Mouse (Mus musculus) liver, embryonic 12.5 days (tissue): ENCODE data around the gene Irf2. TPM values are rescaled to one million over a fixed set of nuclear protein-coding genes. Genes with fewer than 3 reads are reported as not detected.
"Not testable (repeated sequence)": the region's sequence is repeated elsewhere in the genome, so short reads cannot be mapped to it uniquely, and the experiment has no call there.

Experiments
- ATAC-seq: fragments of 200-750 bp; cut with Nextera tagmentation; 2 replicates; pipeline ENCODE4 v1.8.0; 2017; ENCODE audit warnings: moderate number of reproducible peaks, mild to moderate bottlenecking, moderate library complexity
- H3K27ac ChIP-seq: fragments of 300-500 bp; sonication (generic); 2 replicates; pipeline ENCODE4 v1.5.1; 2016; ENCODE audit warnings: mild to moderate bottlenecking
- H3K27me3 ChIP-seq: fragments of 300-500 bp; sonication (generic); replicated peaks from 2 replicates; pipeline ENCODE4 v1.6.1; 2016; ENCODE audit warnings: mild to moderate bottlenecking, moderate library complexity
- H3K36me3 ChIP-seq: fragments of 300-500 bp; sonication (generic); 2 replicates; pipeline ENCODE4 v1.6.1; 2016; ENCODE audit warnings: mild to moderate bottlenecking, moderate library complexity
- H3K4me1 ChIP-seq: fragments of 300-500 bp; sonication (generic); 2 replicates; pipeline ENCODE4 v1.6.1; 2016
- H3K4me2 ChIP-seq: fragments of 300-500 bp; sonication (generic); 2 replicates; pipeline ENCODE4 v1.6.1; 2016; ENCODE audit warnings: mild to moderate bottlenecking, moderate library complexity
- H3K4me3 ChIP-seq: fragments of 300-500 bp; sonication (generic); 2 replicates; pipeline ENCODE4 v1.5.1; 2016; ENCODE audit warnings: mild to moderate bottlenecking, moderate library complexity
- H3K9ac ChIP-seq: fragments of 300-500 bp; sonication (generic); 2 replicates; pipeline ENCODE4 v1.6.1; 2016; ENCODE audit warnings: mild to moderate bottlenecking, moderate library complexity
- H3K9me3 ChIP-seq: fragments of 300-500 bp; sonication (generic); replicated peaks from 2 replicates; pipeline ENCODE4 v1.6.1; 2016; ENCODE audit warnings: mild to moderate bottlenecking, moderate library complexity
- WGBS: fragments of 180-500 bp; shearing (Covaris S2); methylation state at CpG from one replicate; pipeline ENCODE4 v1.1.7; 2016; ENCODE audit not compliant: insufficient replicate concordance; 5-methylcytosine and 5-hydroxymethylcytosine counted together
- polyA plus RNA-seq: library from polyadenylated mRNA; unstranded; fragments of >200 nt; fragmentation: Nextera tagmentation; extraction: Ambion mirVana; gene quantifications from 2 replicates; pipeline ENCODE4 v1.2.1, GENCODE M21; 2016

Irf2 gene
- polyA plus RNA-seq, 1 experiment from 2014 or later: 14.8 TPM

DNA sequence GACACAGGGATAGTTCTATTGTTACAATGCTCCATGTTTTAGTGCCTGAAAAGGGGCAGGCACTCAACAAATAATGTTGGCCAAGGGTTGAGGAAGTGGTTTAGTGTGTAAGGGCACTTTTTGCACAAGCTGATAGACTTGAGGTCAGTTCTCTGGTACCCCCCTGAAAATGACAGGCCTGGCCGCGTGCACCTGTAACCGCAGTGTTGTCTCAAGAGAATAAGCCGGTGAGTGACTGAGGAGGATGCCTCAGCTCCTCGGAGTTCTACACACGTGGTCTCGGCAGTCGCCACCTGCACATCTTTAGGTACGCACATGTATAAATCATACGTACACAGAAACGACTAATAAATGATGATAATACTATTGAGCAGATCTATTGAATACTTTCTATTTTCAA is 26.4 kb upstream of the Irf2 start:
- Histone ChIP-seq H3K36me3 (no peaks in the 10 kb centered on the region), H3K4me1 (peaks cover 15% of the 10 kb centered on the region), H3K27me3 (no peaks in the 10 kb centered on the region), H3K4me2 (no peak overlapping the region), H3K9ac (no peak overlapping the region), H3K9me3 (no peaks in the 10 kb centered on the region), H3K4me3 (no peak overlapping the region), H3K27ac (no peak overlapping the region)
- ATAC-seq: no peak
- WGBS: 73% methylated on average over 11 of the region's 11 CpGs

DNA sequence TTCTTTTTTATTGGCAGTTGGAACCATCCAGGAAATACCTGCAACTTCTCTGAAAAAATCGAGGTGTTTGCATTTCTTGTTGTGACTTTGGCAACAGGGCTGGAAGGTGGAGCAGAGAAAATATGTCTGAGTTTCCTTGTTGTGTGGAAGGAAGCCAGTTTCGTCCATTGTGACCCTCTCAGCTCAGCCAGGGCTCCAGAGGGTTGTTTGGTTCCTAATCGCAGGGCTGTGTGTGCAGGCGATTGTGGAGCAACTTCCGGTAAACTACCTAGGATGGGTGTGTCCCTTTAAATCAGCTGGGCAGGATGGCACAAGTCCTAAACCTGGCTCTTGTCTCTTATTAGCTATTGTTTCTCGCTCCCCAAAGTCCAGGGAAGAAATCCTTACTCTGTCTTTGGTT is 25.7 kb upstream of the Irf2 start:
- Histone ChIP-seq H3K9ac (no peak overlapping the region), H3K27ac (no peak overlapping the region), H3K36me3 (no peaks in the 10 kb centered on the region), H3K4me1 (peaks cover 21% of the 10 kb centered on the region), H3K4me3 (no peak overlapping the region), H3K27me3 (no peaks in the 10 kb centered on the region), H3K9me3 (no peaks in the 10 kb centered on the region), H3K4me2 (no peak overlapping the region)
- 31% methylated on average over 6 of the region's 6 CpGs for WGBS
- no peak for ATAC-seq

DNA sequence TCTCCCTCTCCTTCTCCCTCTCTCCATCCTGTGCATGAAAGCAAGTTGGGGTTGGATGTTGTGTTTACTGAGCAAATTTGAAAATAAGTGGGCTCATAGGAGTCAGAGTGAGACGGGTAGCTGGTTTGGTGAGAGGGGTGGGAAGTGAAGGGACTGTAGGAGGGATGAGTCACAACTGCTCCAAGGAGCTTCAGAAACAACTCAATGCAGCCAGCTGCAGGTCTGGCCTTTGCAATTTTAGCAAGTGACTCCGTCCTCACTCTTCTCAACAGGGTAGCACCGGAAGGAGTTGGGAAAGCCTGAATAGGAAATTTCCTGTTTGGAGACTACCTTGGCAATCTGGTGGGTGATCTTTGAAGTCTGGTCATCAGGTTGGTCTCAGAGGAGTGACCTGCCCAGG is 25.1 kb upstream of the Irf2 start:
- Histone ChIP-seq H3K9ac (no peak overlapping the region), H3K27me3 (no peaks in the 10 kb centered on the region)

DNA sequence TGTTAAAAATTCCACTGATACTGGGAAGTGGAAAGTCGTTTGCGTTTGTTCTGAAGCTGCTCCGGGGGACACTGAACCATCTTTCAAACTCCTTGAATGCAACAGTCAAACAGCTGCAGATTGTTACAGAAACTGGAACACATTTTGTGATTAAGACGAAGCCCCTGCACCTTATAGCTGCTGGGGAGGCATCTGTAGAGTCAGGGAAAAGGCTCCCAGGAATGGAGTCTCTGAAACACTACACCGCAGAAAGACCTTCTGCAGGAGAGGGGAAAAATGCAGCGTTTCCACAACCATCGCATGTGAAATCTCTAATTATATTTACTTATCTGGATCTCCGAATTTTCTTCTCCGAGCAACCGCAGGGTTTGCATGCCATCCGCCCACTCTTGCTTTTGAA is 23.1 kb upstream of the Irf2 start:
- Histone ChIP-seq H3K9me3 (no peaks in the 10 kb centered on the region), H3K36me3 (no peaks in the 10 kb centered on the region), H3K27ac (no peak overlapping the region), H3K27me3 (no peaks in the 10 kb centered on the region), H3K4me1 (peaks cover 47% of the 10 kb centered on the region), H3K4me3 (no peak overlapping the region), H3K4me2 (no peak overlapping the region), H3K9ac (no peak overlapping the region)
- 65% methylated on average over 11 of the region's 11 CpGs for WGBS
- no peak for ATAC-seq

More for the DNA sequence above, 25.1 kb upstream of the Irf2 start:
- Histone ChIP-seq H3K4me1 (peaks cover 26% of the 10 kb centered on the region), H3K4me2 (no peak overlapping the region), H3K4me3 (no peak overlapping the region), H3K27ac (no peak overlapping the region), H3K36me3 (no peaks in the 10 kb centered on the region), H3K9me3 (no peaks in the 10 kb centered on the region)
- ATAC-seq: no peak
- 53% methylated on average over 3 of the region's 3 CpGs for WGBS

DNA sequence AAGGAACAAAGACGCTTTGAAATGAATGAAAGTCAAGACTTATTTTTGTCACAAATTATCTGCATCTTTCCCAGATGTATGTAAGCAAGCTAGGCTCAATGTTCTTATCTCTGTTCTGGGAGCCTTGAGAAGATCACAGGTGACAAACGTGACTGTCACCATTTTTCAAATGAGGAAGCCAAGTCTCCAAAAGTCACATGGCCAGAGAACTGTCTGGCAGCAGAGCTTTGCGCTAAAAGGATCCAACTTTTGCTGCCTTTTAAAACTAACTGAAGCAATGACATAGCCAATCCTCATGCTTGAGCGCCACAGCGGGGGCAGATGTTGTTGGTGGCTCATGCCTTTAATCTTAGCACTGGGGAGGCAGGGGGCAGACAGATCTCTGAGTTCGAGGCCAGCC is 22.4 kb upstream of the Irf2 start:
- Histone ChIP-seq H3K9me3 (no peaks in the 10 kb centered on the region), H3K27me3 (no peaks in the 10 kb centered on the region), H3K9ac (no peak overlapping the region), H3K4me1 (peaks cover 54% of the 10 kb centered on the region), H3K36me3 (no peaks in the 10 kb centered on the region), H3K4me3 (no peak overlapping the region), H3K4me2 (no peak overlapping the region), H3K27ac (no peak overlapping the region)
- ATAC-seq: no peak
- whole genome bisulfite sequencing: 54% methylated on average over 6 of the region's 6 CpGs

DNA sequence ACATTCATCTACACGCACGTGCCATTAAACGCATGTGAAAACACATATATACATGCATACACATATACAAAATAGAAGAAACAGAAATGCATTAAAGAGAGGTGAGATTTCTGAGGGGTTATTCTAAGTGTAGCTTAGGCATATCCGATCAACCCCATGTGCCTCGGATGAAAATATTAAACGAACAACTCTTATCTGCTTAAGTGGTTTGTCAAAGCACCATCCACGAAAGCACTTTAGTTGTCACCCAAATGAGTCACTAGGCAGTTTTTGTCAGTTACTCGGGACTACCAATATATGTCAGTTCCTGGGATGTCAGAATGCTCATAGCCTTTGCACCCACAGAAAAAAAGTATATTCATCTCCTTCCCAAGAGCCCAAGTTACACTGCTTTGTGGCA is 21.2 kb upstream of the Irf2 start:
- Histone ChIP-seq H3K27me3 (no peaks in the 10 kb centered on the region), H3K27ac (no peak overlapping the region), H3K36me3 (no peaks in the 10 kb centered on the region), H3K4me2 (no peak overlapping the region), H3K9ac (no peak overlapping the region), H3K4me3 (no peak overlapping the region), H3K9me3 (no peaks in the 10 kb centered on the region), H3K4me1 (peaks cover 55% of the 10 kb centered on the region)
- WGBS: 60% methylated on average over 8 of the region's 8 CpGs
- ATAC-seq: no peak

DNA sequence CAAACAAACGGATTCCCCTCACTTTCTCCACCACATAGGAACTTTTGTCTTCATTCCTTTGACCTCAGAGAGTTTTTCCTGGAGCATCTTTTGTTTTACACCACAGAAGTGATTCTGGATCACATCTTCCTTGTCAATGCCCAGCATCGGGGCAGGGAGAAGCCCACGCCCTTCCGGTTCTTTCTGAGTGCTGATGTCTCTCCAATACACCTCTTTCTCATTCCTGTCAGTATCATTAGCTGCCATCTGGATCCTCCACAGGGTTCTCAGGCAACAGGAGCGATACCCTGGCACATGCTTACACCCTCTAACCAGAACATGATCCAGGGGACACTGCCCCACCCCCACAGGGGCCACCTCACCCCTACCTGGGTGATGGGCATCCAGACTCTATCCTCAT is 20.8 kb upstream of the Irf2 start:
- ATAC-seq: no peak
- peaks cover 53% of the 10 kb centered on the region for H3K4me1 ChIP-seq
- 65% methylated on average over 5 of the region's 5 CpGs for WGBS
- no peak overlapping the region for H3K4me3 ChIP-seq
- no peaks in the 10 kb centered on the region for H3K9me3 ChIP-seq
- H3K4me2 ChIP-seq: no peak overlapping the region
- no peaks in the 10 kb centered on the region for H3K27me3 ChIP-seq
- no peak overlapping the region for H3K27ac ChIP-seq
- no peaks in the 10 kb centered on the region for H3K36me3 ChIP-seq
- no peak overlapping the region for H3K9ac ChIP-seq

DNA sequence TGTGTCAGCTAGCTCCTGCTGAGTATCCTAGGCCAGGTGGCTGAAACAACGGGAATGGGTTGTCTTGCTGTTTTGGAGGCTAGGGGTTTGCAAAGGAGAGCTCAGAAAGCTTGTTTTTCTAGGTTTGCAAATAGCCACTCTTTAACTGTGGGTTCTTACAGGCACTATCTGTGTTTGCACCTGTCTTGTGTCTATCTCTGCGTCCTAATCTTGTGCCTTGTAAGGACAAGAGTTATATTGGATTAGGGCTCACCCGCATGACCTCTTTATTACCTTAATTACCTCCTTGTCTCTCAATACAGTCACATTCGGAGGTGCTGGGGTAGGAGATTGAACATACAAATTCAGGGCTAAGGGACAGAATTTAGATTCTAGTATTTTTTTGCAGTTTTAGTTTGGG is 18.9 kb upstream of the Irf2 start:
- Histone ChIP-seq H3K4me2 (peak overlapping the region; percentile 25; the same call in 1 of the 2 replicates), H3K4me3 (no peak overlapping the region), H3K27me3 (no peaks in the 10 kb centered on the region), H3K27ac (no peak overlapping the region), H3K9me3 (no peaks in the 10 kb centered on the region), H3K9ac (no peak overlapping the region), H3K4me1 (peaks cover 43% of the 10 kb centered on the region), H3K36me3 (no peaks in the 10 kb centered on the region)
- peak; percentile 64; the same call in 1 of the 2 replicates for ATAC-seq
- WGBS: 37% methylated on average over 4 of the region's 4 CpGs

DNA sequence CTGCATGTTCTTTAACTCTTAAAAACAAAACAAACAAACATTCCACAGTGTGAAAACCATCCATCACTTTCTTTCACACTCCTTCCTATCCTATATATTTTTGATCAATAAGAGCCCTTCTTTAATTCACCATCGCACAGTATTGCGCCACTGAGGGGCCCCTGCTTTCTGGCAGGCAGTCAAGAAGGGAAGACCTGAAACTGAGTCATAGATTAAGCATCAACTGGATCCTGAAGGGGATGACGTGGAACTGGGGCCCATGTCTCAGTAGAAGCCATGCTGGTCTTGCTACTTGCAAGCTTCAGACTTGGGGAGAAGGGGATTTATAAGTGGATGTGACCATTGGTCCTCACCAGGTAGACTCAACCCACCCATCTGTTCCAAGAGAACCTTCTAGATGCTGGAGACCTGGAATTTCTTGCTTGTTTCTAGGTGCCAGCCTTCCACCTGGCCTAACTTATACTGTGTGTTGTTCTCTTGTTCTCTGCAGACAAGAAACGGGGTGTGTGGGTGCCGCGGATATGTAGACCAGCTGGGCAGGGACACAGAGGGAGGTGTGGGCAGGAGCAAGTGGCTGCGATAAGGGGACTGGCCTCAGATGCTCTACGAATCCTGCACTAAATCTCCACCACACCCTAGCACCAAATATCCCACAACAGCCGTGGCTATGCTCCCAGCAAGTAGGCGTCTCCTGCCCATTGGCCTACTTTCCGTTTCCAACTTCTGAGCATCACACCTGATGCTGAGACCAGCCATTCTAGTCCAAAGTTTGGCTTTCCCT is 18.3 kb upstream of the Irf2 start:
- peak overlapping the region; percentile 25; the same call in 1 of the 2 replicates for H3K4me2 ChIP-seq
- ATAC-seq: peak; percentile 80
- no peaks in the 10 kb centered on the region for H3K9me3 ChIP-seq
- H3K4me1 ChIP-seq: peaks cover 43% of the 10 kb centered on the region
- H3K4me3 ChIP-seq: no peak overlapping the region
- no peaks in the 10 kb centered on the region for H3K36me3 ChIP-seq
- no peak overlapping the region for H3K9ac ChIP-seq
- no peak overlapping the region for H3K27ac ChIP-seq
- 56% methylated on average over 11 of the region's 11 CpGs for WGBS
- H3K27me3 ChIP-seq: no peaks in the 10 kb centered on the region

DNA sequence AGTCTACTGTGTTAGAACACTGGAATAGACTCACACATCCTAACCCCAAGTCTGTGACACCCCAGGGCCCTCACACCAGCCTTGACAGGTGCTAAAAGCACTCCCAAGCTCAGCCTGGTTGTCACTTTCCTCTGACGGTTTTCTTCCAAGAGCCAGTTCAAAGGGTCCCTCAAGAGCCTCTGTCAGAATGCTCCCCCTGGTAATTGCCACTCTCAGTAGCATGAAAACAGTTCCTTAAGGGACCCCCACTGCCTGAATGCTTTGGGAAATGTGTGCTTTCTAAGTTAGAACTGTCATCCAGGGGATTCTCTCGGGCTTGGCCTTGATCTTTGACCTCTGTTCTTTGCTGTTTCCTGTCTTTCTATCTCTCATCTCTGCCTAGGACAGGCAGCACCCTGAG is 17.0 kb upstream of the Irf2 start:
- Histone ChIP-seq H3K36me3 (no peaks in the 10 kb centered on the region), H3K4me2 (no peak overlapping the region), H3K9me3 (no peaks in the 10 kb centered on the region), H3K27ac (no peak overlapping the region), H3K9ac (no peak overlapping the region), H3K4me3 (no peak overlapping the region), H3K27me3 (no peaks in the 10 kb centered on the region), H3K4me1 (peaks cover 39% of the 10 kb centered on the region)
- 35% methylated on average over 2 of the region's 2 CpGs for WGBS
- no peak for ATAC-seq

DNA sequence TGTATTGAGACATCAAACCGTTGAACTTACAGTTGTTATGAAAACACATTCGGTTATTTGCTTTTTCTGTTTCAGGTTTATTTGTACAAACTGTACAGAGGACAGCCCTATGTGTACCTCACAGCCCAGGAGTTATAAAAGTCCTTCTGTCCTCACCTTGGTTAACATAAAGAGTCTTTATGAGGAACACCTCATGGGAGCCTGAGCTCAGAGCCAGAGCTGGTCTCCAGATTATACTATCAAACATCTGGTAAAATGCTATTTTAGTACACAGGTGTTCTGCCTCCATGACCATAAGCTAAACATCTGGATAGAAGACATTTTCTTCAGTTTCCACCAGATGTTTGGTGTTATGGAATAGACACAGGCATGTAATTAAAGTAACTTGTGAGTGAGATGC is 13.1 kb upstream of the Irf2 start:
- Histone ChIP-seq H3K9me3 (no peaks in the 10 kb centered on the region), H3K4me3 (no peak overlapping the region), H3K27me3 (no peaks in the 10 kb centered on the region), H3K4me1 (peaks cover 9% of the 10 kb centered on the region), H3K9ac (no peak overlapping the region), H3K36me3 (no peaks in the 10 kb centered on the region), H3K4me2 (no peak overlapping the region), H3K27ac (no peak overlapping the region)
- no peak for ATAC-seq
- WGBS: 85% methylated on average over 2 of the region's 2 CpGs

DNA sequence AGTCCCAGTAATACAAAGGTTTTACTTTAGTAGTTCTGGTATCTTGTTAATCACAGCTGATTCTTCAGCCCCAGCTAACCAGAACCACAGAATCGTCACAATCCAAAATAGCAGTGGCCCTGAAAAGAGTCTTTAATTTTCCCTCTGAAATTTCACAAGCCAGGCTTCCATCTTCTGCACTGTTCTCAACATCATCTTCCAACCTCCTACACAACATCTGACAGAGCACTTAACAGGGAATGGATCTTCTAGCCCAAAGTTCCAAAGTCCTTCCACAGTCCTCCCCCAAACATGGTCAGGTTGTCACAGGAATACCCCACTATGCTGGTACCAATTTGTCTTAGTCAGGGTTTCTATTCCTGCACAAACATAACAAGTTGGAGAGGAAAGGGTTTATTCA is 9.9 kb upstream of the Irf2 start:
- H3K4me1 ChIP-seq, H3K4me3 ChIP-seq, H3K4me2 ChIP-seq, ATAC-seq, H3K9ac ChIP-seq, H3K27ac ChIP-seq, H3K27me3 ChIP-seq, H3K36me3 ChIP-seq, H3K9me3 ChIP-seq: not testable (repeated sequence)
- 86% methylated on average over 1 of the region's 1 CpGs for WGBS

DNA sequence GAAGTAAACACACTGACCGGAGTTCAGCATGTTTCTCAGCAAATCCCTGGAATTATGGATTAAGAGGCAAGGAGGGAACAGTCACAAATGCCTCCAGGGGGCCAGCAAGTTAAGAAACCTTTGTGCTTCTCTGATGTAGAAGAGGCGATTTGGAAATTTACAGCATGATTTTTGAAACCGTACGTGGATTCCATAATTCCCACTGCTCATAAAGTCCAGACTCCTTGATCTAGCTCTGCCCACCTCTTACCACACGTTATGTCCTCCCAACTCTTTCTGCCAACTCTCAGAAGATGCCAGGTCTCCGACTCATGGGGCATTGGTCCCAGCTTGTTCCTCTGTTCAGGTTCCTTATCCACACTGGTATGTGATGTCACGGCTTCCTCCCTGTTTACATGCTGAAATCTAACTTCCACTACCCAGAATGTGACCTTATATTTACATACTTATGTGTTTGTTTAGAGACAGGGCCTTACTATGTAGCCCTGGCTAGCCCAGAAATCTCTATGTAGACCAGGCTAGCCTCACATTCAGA is 7.1 kb upstream of the Irf2 start:
- H3K4me2 ChIP-seq: no peak overlapping the region
- H3K27me3 ChIP-seq: no peaks in the 10 kb centered on the region
- H3K36me3 ChIP-seq: no peaks in the 10 kb centered on the region
- H3K4me3 ChIP-seq: no peak overlapping the region
- H3K9me3 ChIP-seq: peaks cover 6% of the 10 kb centered on the region
- ATAC-seq: no peak
- 74% methylated on average over 7 of the region's 7 CpGs for WGBS
- peaks cover 10% of the 10 kb centered on the region for H3K4me1 ChIP-seq
- no peak overlapping the region for H3K27ac ChIP-seq
- H3K9ac ChIP-seq: no peak overlapping the region
